Mouse (Mus musculus): ENCODE measurements around the gene Mtrf1. TPM values are rescaled to one million over a fixed set of nuclear protein-coding genes. Genes with fewer than 3 reads are reported as not detected.

Mtrf1 gene
- polyA plus RNA-seq (2021; fragmentation: Nextera tagmentation), result 9.1 and 11.3 TPM in 2 replicates
- long read RNA-seq, experiment 1, transcript Mtrf1-201 (11 exons, 1,799 nt), result major isoform, 68 of 78 reads
- long read RNA-seq, experiment 1, partial matches to known transcripts, result 6 of 78 reads
- long read RNA-seq, experiment 1, other reads (novel, unspliced or antisense), result 4 of 78 reads
- long read RNA-seq, experiment 2, transcript Mtrf1-201 (11 exons, 1,799 nt), result major isoform, 19 of 24 reads
- long read RNA-seq, experiment 2, partial matches to known transcripts, result 4 of 24 reads
- long read RNA-seq, experiment 2, other reads (novel, unspliced or antisense), result 1 of 24 reads

DNA sequence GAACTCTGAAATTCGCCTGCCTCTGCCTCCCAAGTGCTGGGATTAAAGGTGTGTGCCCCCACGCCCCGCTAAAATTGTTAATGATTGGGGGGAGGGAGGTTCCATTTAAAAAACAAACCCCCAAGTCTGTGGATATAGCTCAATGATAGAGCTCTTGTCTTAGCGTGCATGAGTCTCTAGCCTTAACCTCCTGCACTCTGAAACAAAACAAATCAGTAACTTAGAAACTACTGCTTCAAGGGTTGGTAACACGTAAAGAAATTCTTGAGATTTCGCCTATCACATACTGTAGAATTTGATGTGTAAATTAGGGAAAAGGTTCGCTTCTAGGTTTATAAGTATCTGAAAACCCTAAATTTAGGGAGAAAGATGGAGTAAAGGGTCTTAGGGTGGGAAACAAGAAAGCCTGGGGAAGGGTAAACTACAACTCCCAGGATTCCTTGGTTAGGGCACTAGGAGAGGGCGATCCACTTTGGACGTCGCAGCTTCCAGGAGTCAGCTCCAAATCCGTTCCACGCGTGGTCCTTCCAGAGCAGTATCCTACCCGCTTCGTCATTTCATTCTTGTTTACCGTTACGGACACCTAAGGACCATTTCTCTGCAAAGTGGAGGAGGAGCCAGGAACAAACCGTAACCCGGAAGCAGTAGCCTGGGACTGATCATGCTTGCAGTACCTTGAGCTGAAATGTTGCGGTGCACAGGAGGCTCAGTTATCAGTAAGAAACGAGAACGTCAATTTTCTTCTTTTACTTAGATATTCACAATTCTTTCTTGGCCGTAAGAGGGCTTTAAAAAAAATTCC lies at the start of gene Mtrf1:
Gene Mtrf1 (plus strand): TSS at position 452 of the 802 bp plus-strand sequence.

DNA sequence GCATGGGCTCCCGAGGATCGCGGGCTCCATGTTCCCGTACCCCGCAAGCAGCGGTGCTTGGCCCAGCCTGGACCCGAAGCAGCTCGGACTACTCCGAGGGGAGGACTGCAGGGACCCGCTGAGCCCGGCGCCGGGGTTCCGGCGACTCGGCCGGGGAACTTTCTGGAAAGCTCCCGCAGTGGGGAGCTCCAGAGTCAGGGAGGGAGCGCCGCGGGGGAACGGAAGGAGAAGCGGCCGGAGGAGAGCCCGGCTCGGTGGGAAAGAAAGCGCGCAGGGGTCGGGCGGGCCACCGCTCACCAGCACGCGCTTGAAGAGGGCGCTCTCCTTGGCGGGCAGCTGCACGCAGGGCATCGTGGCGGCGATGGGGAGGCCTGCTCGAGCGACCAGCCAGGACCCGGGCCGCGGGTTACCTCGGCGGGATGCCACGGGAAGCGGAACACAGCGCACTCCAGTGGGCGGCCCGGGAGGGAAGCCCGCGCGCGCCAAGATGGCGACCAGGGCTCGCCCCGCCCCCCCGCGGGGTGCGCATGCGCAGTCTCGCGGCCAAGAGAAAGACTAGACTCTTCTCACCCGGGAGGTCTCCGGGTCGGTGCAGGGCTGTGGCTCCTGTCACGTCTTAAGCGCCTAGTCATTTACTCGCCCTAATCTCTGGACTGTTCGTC lies 7.2 kb upstream of the Mtrf1 start, which contains the start of gene Naa16:
Gene Naa16 (minus strand): TSS at position 514 of the 662 bp plus-strand sequence.

GRCm38 (mm10) chr14:79425979-79426729 lies 28.6 kb downstream of the Mtrf1 start, which contains the start of gene Kbtbd7:
Gene Kbtbd7 (plus strand): TSS chr14:79426511.

DNA sequence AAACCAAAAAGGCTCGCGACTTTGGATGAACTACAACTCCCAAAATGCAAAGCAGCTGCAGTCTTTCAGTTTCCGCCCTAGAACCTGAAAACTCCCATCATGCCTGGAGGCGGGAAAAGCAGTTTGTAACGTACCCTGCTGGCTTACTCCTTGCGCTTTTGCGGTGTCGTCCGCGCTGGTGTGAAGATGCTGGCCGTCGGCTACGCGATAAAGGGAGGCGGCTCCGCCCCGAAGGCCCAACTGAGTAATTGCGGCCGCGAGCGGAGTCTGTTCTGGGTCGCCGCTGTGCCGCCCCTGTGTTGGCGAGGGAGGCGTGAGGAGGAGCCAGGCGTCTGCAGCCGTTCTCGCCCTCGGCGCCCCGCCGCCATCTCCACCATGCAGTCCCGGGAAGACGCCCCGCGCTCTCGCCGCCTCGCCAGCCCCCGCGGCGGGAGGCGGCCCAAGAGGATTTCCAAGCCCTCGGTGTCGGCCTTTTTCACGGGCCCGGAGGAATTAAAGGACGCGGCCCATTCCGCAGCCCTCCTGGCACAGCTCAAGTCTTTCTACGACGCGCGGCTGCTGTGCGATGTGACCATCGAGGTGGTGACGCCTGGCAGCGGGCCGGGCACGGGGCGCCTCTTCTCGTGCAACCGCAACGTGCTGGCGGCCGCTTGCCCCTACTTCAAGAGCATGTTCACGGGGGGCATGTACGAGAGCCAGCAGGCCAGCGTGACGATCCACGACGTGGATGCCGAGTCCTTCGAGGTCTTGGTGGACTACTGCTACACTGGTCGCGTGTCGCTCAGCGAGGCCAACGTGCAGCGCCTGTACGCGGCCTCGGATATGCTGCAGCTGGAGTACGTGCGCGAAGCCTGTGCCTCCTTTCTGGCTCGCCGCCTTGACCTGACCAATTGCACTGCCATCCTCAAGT lies 54.4 kb downstream of the Mtrf1 start, which contains the start of gene Kbtbd6:
Gene Kbtbd6 (plus strand): TSS at position 155 of the 910 bp plus-strand sequence.

Other genes with a start within 250 kb of the Mtrf1 start
- not detected in 2 replicates for gene Zfp957, start 150.4 kb upstream of the Mtrf1 start, polyA plus RNA-seq (2021; fragmentation: Nextera tagmentation)
- 116 and 143 TPM in 2 replicates for gene Rgcc, start 96.1 kb upstream of the Mtrf1 start, polyA plus RNA-seq (2021; fragmentation: Nextera tagmentation)
- gene Naa16, start 7.0 kb upstream of the Mtrf1 start, polyA plus RNA-seq (2021; fragmentation: Nextera tagmentation), result 6.0 and 6.5 TPM in 2 replicates
- 10.3 and 12.0 TPM in 2 replicates for gene Kbtbd7, start 28.7 kb downstream of the Mtrf1 start, polyA plus RNA-seq (2021; fragmentation: Nextera tagmentation)
- 0.92 and 0.95 TPM in 2 replicates for gene Kbtbd6, start 54.1 kb downstream of the Mtrf1 start, polyA plus RNA-seq (2021; fragmentation: Nextera tagmentation)
- 1.4 and 2.2 TPM in 2 replicates for gene Elf1, start 83.4 kb downstream of the Mtrf1 start, polyA plus RNA-seq (2021; fragmentation: Nextera tagmentation)
- gene Wbp4, start 83.7 kb downstream of the Mtrf1 start, polyA plus RNA-seq (2021; fragmentation: Nextera tagmentation), result 23.4 and 38.9 TPM in 2 replicates
- gene Sugt1, start 189.9 kb downstream of the Mtrf1 start, polyA plus RNA-seq (2021; fragmentation: Nextera tagmentation), result 107 and 162 TPM in 2 replicates

Measured in left cerebral cortex, adult 6 months (tissue).